Mouse (Mus musculus) neutrophil, adult 65 days (primary cell): ENCODE results near the gene Il2rb. TPM values are rescaled to one million over a fixed set of nuclear protein-coding genes. Genes with fewer than 3 reads are reported as not detected.

Source experiments
- total RNA-seq: library from RNA; stranded (reverse); gene quantifications from 2 replicates; pipeline ENCODE4 v1.2.4, GENCODE M21; 2023

The Il2rb gene
- total RNA-seq: 0.66 TPM in 1 of 2 replicates, not detected in the other

DNA sequence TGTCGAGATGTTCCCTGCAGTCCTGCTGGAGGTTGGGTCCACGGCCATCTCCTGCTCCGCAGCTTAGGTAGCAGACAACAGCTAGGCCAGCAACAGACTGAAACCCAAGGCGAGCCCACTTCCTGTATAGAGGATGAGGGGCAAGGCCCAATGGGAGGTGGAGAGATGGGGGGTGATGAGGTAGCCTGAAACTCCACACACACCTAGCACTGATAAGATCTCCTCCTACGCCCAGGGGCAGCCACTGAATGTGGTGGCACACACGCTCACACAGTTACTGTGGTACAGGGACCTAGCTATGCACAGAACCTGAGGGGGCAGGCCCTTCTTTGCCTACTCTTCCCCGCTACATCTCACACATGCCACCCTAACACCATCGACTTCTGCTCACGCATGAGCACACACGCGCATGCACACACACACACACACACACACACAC lies at the start of gene Il2rb:
Il2rb (minus strand) TSS at position 304 of the 439 bp plus-strand sequence.

DNA sequence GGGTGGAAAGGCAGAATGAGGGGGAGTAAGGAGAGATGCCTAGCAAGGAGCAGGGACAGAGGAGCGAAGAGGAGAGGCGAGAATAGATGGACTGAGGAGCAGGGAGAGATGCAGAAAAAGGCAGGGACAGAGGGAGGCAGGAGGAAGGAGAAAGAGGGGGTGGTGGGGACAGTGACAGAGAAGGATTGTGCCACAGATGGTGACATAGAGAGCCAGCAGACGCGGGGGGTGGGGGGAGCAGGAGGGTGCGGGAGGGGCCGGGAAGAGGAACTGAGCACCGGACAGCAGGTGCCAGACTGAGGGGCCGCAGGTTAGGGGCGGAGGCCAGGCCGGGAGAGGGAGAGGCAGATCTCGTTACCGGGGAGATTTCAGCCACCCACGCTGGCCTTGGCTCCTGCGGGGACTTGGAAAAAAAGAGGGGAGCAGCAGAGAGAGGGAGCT lies 49.5 kb upstream of the Il2rb start, which contains the start of gene Sstr3:
Sstr3 (minus strand) TSS at position 125 of the 441 bp plus-strand sequence.

DNA sequence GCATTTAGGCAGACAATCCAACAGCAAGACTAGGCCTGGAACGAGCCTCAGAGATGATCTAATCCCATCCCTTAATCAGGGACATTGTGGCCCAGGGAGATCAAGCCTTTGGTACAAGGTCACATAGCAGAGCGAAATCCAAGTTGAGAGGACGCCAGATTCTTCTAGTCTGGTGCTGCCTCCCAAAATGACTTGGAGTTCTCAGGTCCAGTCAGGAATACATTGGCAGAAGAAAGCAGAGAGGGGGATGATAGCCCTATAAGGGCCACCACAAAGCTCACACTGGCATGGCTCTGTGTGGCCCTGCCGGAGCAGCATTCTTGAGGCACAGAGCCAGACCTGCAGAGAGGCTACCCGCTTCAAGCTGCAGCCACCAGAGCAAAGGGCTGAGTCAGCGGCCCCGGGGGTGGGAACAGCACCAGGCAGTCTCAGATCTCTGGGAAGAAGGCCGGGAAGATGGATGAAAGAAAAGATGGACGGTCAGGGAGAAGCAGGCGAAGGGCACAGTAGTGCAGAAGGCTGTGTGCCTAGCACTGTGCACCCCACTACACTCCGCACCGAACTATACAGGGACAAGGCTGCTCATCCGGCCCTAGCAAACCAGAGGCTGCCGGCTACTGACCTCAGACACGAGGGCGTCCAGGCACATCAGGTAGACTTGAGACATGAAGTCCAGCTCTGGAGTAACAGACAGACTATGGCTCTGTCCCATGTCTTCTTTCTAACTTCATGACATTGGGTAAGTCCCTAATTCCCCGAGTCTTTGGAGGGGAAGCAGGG lies 35.8 kb upstream of the Il2rb start, which contains the start of gene C1qtnf6:
C1qtnf6 (minus strand) TSS at position 746 of the 780 bp plus-strand sequence.

DNA sequence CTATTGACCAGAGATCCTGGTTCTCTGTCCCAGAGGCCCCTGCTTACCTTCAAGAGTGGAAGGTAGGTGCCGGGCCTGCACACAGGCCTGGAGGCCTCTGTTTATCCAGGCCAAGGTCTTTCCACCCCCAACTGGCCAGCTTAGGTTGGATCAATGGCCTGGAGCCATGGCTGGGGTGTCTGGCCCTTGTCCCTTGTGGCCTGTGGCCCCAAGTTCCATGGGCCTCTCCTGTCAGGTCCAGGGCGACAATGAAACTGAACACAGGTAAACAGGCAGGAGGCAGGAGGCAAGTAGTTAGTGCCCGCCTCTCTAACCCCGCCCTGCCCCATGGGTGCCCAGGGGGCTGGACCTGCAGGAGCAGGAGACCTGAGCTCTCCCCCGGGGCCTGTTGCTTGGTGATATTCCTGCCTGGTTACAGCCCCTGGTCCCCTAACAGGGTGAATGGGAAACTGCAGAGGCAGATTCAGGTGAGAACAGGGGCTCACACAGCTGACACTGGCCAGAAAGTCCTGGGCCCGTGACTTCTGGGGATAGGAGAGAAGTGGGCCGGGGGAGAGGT lies 26.6 kb downstream of the Il2rb start, which contains the start of gene Tmprss6:
Tmprss6 (minus strand) TSS at position 256 of the 559 bp plus-strand sequence.

Other genes with a start within 250 kb of the Il2rb start
- gene Csf2rb2, start 189.6 kb downstream of the Il2rb start, total RNA-seq: 26.7 and 28.6 TPM in 2 replicates
- gene Csf2rb, start 169.5 kb downstream of the Il2rb start, total RNA-seq: 233 and 237 TPM in 2 replicates
- not detected in 2 replicates for gene Tex33, start 99.4 kb downstream of the Il2rb start, total RNA-seq
- 19.2 and 23.1 TPM in 2 replicates for gene Tst, start 89.4 kb downstream of the Il2rb start, total RNA-seq
- gene Mpst, start 88.9 kb downstream of the Il2rb start, total RNA-seq: 29.4 and 30.6 TPM in 2 replicates
- gene Kctd17, start 66.7 kb downstream of the Il2rb start, total RNA-seq: 5.1 and 7.8 TPM in 2 replicates
- not detected in 2 replicates for gene Tmprss6, start 26.6 kb downstream of the Il2rb start, total RNA-seq
- 0.16 and 1.0 TPM in 2 replicates for gene C1qtnf6, start 36.1 kb upstream of the Il2rb start, total RNA-seq
- not detected in 2 replicates for gene Sstr3, start 49.4 kb upstream of the Il2rb start, total RNA-seq
- gene Rac2, start 77.5 kb upstream of the Il2rb start, total RNA-seq: 1,248 and 1,692 TPM in 2 replicates
- gene Cyth4, start 101.8 kb upstream of the Il2rb start, total RNA-seq: 179 and 199 TPM in 2 replicates
- gene Elfn2, start 223.5 kb upstream of the Il2rb start, total RNA-seq: 0.18 and 0.54 TPM in 2 replicates